ENCODE assay signal across 8 mouse cellular contexts in the genomic region with DNA sequence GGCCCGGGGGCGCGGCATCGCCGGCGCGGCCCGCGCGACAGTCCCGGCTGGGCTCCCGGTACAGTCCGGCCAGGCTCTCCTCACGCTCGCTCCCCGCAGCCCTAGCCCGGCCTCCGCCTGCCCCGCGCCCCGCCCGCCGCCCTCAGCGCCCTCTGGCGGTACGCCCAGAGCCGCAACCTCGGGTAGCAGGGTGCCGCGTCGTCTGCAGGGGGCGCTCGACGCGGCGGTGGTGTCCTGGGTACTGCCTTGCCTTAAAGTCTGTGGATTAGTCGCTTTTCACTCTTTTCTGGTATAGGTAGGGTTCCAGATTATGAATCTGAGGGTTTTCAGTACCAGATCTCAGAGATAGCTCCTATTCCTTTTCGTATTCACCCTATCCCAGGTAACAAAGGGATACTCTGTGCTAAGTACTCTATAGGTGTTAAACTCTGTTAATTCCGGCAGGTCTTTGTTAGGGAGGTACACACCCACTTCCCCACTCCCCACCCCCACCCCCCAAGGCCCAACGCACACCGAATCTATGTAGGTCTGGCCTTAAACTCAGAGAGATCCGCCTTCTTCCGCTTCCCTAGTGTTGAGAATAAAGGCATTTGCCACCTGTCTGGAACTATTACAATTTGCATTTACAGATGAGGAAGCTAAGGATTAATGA. TPM values are rescaled to one million over a fixed set of nuclear protein-coding genes. Genes with fewer than 3 reads are reported as not detected.
DNase-seq lines count a peak whose midpoint lies in the region; ATAC-seq lines count a peak whose summit lies in the region.

A gene (minus strand): TSS at position 95 of the 652 bp plus-strand sequence.

- no peaks in the 10 kb centered on the region for H3K27me3 ChIP-seq in intestine, embryonic 15.5 days (replicated peaks)
- H3K27me3 ChIP-seq in midbrain, embryonic 11.5 days (ENCODE audit: control insufficient read depth, insufficient read depth, low read length) = peaks cover 8% of the 10 kb centered on the region; the same call in 1 of the 2 replicates

- peak; percentile 87 for DNase-seq in adrenal gland, adult 2 months
- DNase-seq in embryo, embryonic 10.5 days (ENCODE audit: low spot score) = peak; percentile 81
- peak; percentile 53 to 62 for DNase-seq in gastrocnemius, postnatal 36 days
- DNase-seq in left cerebral cortex, postnatal 4 days = peak; percentile 76
- peak; percentile 98 for DNase-seq in midbrain, embryonic 11.5 days (ENCODE audit: low spot score, missing footprints)
- DNase-seq in skeletal muscle tissue, adult 2 months (ENCODE audit: low read depth, low spot score) = peak; percentile 21
- DNase-seq in adipocyte (ENCODE audit: low spot score) = no peak

- peak within 1 kb of the TSS; percentile 56 for H3K27ac ChIP-seq in intestine, embryonic 15.5 days
- H3K27ac ChIP-seq in midbrain, embryonic 11.5 days (ENCODE audit: low read depth, low read length) = no peak within 1 kb of the TSS

- WGBS in intestine, embryonic 15.5 days = 8% methylated on average over 43 of the region's 43 CpGs
- 7% methylated on average over 43 of the region's 43 CpGs for WGBS in midbrain, embryonic 11.5 days

- H3K36me3 ChIP-seq in intestine, embryonic 15.5 days = no peaks in the 10 kb centered on the region
- H3K36me3 ChIP-seq in midbrain, embryonic 11.5 days (ENCODE audit: control insufficient read depth, insufficient read depth, low read length) = no peaks in the 10 kb centered on the region

- peak within 1 kb of the TSS; percentile 63 for H3K4me3 ChIP-seq in intestine, embryonic 15.5 days (replicated peaks)
- H3K4me3 ChIP-seq in midbrain, embryonic 11.5 days (ENCODE audit: low read depth, low read length) = peak within 1 kb of the TSS; percentile 43

- intact Hi-C loops in gastrocnemius, postnatal 36 days (cut with DNase I) = loop anchor here (10.0 kb wide), 1 partner anchor 234 kb away; no protein-coding TSS in a partner anchor
- intact Hi-C loops in left cerebral cortex, postnatal 4 days (cut with DNase I) = no loop called here

- peak within 1 kb of the TSS; percentile 84 for H3K9ac ChIP-seq in intestine, embryonic 15.5 days
- peak within 1 kb of the TSS; percentile 62 for H3K9ac ChIP-seq in midbrain, embryonic 11.5 days (ENCODE audit: low read length)

- H3K9me3 ChIP-seq in intestine, embryonic 15.5 days = no peaks in the 10 kb centered on the region
- no peaks in the 10 kb centered on the region for H3K9me3 ChIP-seq in midbrain, embryonic 11.5 days (ENCODE audit: control insufficient read depth, low read length)

- peak; percentile 80 for ATAC-seq in intestine, embryonic 15.5 days
- ATAC-seq in midbrain, embryonic 11.5 days (ENCODE audit: low FRiP score) = peak; percentile 79

- H3K4me2 ChIP-seq in intestine, embryonic 15.5 days (replicated peaks) = peak within 1 kb of the TSS; percentile 93
- peak within 1 kb of the TSS; percentile 67 for H3K4me2 ChIP-seq in midbrain, embryonic 11.5 days

- H3K4me1 ChIP-seq in intestine, embryonic 15.5 days (replicated peaks) = peaks cover 34% of the 10 kb centered on the region
- peaks cover 13% of the 10 kb centered on the region for H3K4me1 ChIP-seq in midbrain, embryonic 11.5 days (ENCODE audit: control insufficient read depth, insufficient read depth, low read length)

RNA-seq across cellular contexts. Expression of the gene that starts here (rescaled TPM):
- total RNA-seq in adrenal gland, adult 2 months (2021) = 1 to 10 TPM; 2.3 to 2.7 TPM
- polyA plus RNA-seq in adrenal gland, adult 2 months (2012; rRNA removed) = 2.5 and 3.1 TPM in 2 replicates
- total RNA-seq in gastrocnemius, postnatal 36 days (2021) = under 1 TPM in 1 of 2 experiments, not detected in 1; 0.08 TPM
- 12.0 and 14.4 TPM in 2 replicates for polyA plus RNA-seq in intestine, embryonic 15.5 days (2015; fragmentation: Nextera tagmentation; extraction: Ambion mirVana)
- total RNA-seq in left cerebral cortex, postnatal 4 days (2021) = 1 to 10 TPM; 1.6 to 1.8 TPM
- 1.4 and 1.7 TPM in 2 replicates for polyA plus RNA-seq in midbrain, embryonic 11.5 days (2014; fragmentation: Nextera tagmentation; extraction: Ambion mirVana)

Comparison
In these comparisons a context has a peak if more than half of its experiments do, and no peak if none do; other contexts are left out.
1. Peak in DNase-seq in gastrocnemius, postnatal 36 days; RNA of the gene not detected or under 1 TPM.